Mouse (Mus musculus) MEL (cell line): Measurements from ENCODE around the gene Sgk2. TPM values are rescaled to one million over a fixed set of nuclear protein-coding genes. Genes with fewer than 3 reads are reported as not detected.

Experiments
- DNase-seq: peaks from one replicate; pipeline ENCODE4 v3.0.0; 2011; ENCODE audit warnings: low read depth, low spot score
- H3K27ac ChIP-seq: 2 replicates; pipeline ENCODE4 v1.5.1; 2012; ENCODE audit warnings: low read depth, mild to moderate bottlenecking, control low read depth, low read length, moderate library complexity; ENCODE audit not compliant: control insufficient read depth
- H3K27me3 ChIP-seq, 2 experiments: fragments of 150-350 bp in 1 of 2; sonication (generic) in 1 of 2; 2 replicates each; pipeline ENCODE4 v1.6.1; 2012; ENCODE audit warnings: low read length in 2 of 2, mild to moderate bottlenecking in 2 of 2, improper control_type of control experiment in 1 of 2, moderate library complexity in 1 of 2; ENCODE audit not compliant: insufficient read depth in 2 of 2, control insufficient read depth in 1 of 2
- H3K36me3 ChIP-seq, 2 experiments: 2 replicates each; pipeline ENCODE4 v1.6.1; 2012 to 2014; ENCODE audit warnings: low read length in 2 of 2, improper control_type of control experiment in 1 of 2, inconsistent platforms in 1 of 2, mild to moderate bottlenecking in 1 of 2; ENCODE audit not compliant: insufficient read depth in 2 of 2, control insufficient read depth in 1 of 2
- H3K4me1 ChIP-seq, 2 experiments: fragments of 150-350 bp in 1 of 2; sonication (generic) in 1 of 2; 2 replicates each; pipeline ENCODE4 v1.6.1; 2012; ENCODE audit warnings: low read length in 2 of 2, improper control_type of control experiment in 1 of 2, mild to moderate bottlenecking in 1 of 2; ENCODE audit not compliant: insufficient read depth in 2 of 2, control insufficient read depth in 1 of 2
- H3K4me3 ChIP-seq, 2 experiments: fragments of 150-350 bp in 1 of 2; sonication (generic) in 1 of 2; 2 replicates each; pipeline ENCODE4 v1.5.1; 2012; ENCODE audit warnings: low read depth in 2 of 2, low read length in 2 of 2, mild to moderate bottlenecking in 2 of 2, moderate library complexity in 2 of 2, control low read depth in 1 of 2, improper control_type of control experiment in 1 of 2; ENCODE audit not compliant: control insufficient read depth in 1 of 2, insufficient read depth in 1 of 2
- H3K79me2 ChIP-seq: 2 replicates; pipeline ENCODE4 v1.6.1; 2012; ENCODE audit warnings: mild to moderate bottlenecking, low read length, moderate library complexity; ENCODE audit not compliant: control insufficient read depth, poor library complexity, insufficient read depth
- H3K9ac ChIP-seq: 2 replicates; pipeline ENCODE4 v1.6.1; 2012; ENCODE audit warnings: low read depth, mild to moderate bottlenecking, control low read depth, low read length, moderate library complexity; ENCODE audit not compliant: control insufficient read depth, poor library complexity, severe bottlenecking
- H3K9me3 ChIP-seq: fragments of 150-350 bp; sonication (generic); replicated peaks from 2 replicates; pipeline ENCODE4 v1.6.1; 2012; ENCODE audit warnings: mild to moderate bottlenecking, low read length, improper control_type of control experiment, moderate library complexity; ENCODE audit not compliant: insufficient read depth
- BHLHE40 ChIP-seq: IDR thresholded peaks from 2 replicates; pipeline ENCODE4 v1.6.1; 2012; ENCODE audit warnings: low read depth, mild to moderate bottlenecking, inconsistent platforms, low read length, improper control_type of control experiment, borderline replicate concordance
- CHD1 ChIP-seq: IDR thresholded peaks from 2 replicates; pipeline ENCODE4 v1.6.1; 2012; ENCODE audit warnings: low read depth, mild to moderate bottlenecking, inconsistent platforms, low read length, improper control_type of control experiment
- CTCF ChIP-seq, 3 experiments: IDR thresholded peaks in 2 of 3; conservative IDR thresholded peaks in 1 of 3; 2 replicates each; pipeline ENCODE4 v1.5.1; 2011 to 2012; ENCODE audit warnings: low read length in 3 of 3, low read depth in 2 of 3, mild to moderate bottlenecking in 2 of 3, improper control_type of control experiment in 1 of 3, inconsistent platforms in 1 of 3, mixed read lengths in 1 of 3, moderate library complexity in 1 of 3; ENCODE audit not compliant: control insufficient read depth in 1 of 3, insufficient read depth in 1 of 3, poor library complexity in 1 of 3, severe bottlenecking in 1 of 3
- ELF1 ChIP-seq: IDR thresholded peaks from 2 replicates; pipeline ENCODE4 v1.6.1; 2014; ENCODE audit warnings: low read depth, mild to moderate bottlenecking, inconsistent platforms, low read length, improper control_type of control experiment, moderate library complexity
- EP300 ChIP-seq, 2 experiments: IDR thresholded peaks; 2 replicates each; pipeline ENCODE4 v1.6.1; 2011; ENCODE audit warnings: improper control_type of control experiment in 2 of 2, low read length in 2 of 2, low read depth in 1 of 2, mild to moderate bottlenecking in 1 of 2
- GABPA ChIP-seq: IDR thresholded peaks from 2 replicates; pipeline ENCODE4 v1.6.1; 2012; ENCODE audit warnings: low read depth, mild to moderate bottlenecking, inconsistent platforms, low read length, improper control_type of control experiment, moderate library complexity
- GATA1 ChIP-seq: IDR thresholded peaks from 2 replicates; pipeline ENCODE4 v1.6.1; 2011; ENCODE audit warnings: low read depth, low read length, improper control_type of control experiment
- JUND ChIP-seq: IDR thresholded peaks from 2 replicates; pipeline ENCODE4 v1.6.1; 2011; ENCODE audit warnings: low read depth, mild to moderate bottlenecking, improper control_type of control experiment, low read length
- KAT2A ChIP-seq: conservative IDR thresholded peaks from 2 replicates; pipeline ENCODE4 v1.6.1; 2012; ENCODE audit warnings: low read depth, low read length, improper control_type of control experiment, inconsistent platforms
- MAFK ChIP-seq: IDR thresholded peaks from 2 replicates; pipeline ENCODE4 v1.6.1; 2011; ENCODE audit warnings: low read depth, mild to moderate bottlenecking, low read length, improper control_type of control experiment, borderline replicate concordance
- MAX ChIP-seq: IDR thresholded peaks from 2 replicates; pipeline ENCODE4 v1.6.1; 2011; ENCODE audit warnings: low read length, improper control_type of control experiment
- MAZ ChIP-seq: IDR thresholded peaks from 2 replicates; pipeline ENCODE4 v1.6.1; 2012; ENCODE audit warnings: low read depth, mild to moderate bottlenecking, inconsistent platforms, low read length, improper control_type of control experiment
- MEF2A ChIP-seq: IDR thresholded peaks from 2 replicates; pipeline ENCODE4 v1.6.1; 2014; ENCODE audit warnings: low read depth, mild to moderate bottlenecking, inconsistent platforms, low read length, improper control_type of control experiment; ENCODE audit not compliant: poor library complexity, insufficient replicate concordance, severe bottlenecking; ENCODE audit errors: extremely low read depth
- MYB ChIP-seq: IDR thresholded peaks from 2 replicates; pipeline ENCODE4 v1.6.1; 2011; ENCODE audit warnings: mild to moderate bottlenecking, low read depth, low read length, improper control_type of control experiment
- NRF1 ChIP-seq: IDR thresholded peaks from 2 replicates; pipeline ENCODE4 v1.6.1; 2014; ENCODE audit warnings: low read depth, mild to moderate bottlenecking, inconsistent platforms, low read length, improper control_type of control experiment, moderate library complexity; ENCODE audit not compliant: poor library complexity, insufficient read depth, severe bottlenecking
- RAD21 ChIP-seq: IDR thresholded peaks from 2 replicates; pipeline ENCODE4 v1.6.1; 2011; ENCODE audit warnings: mild to moderate bottlenecking, low read depth, low read length, improper control_type of control experiment
- TBP ChIP-seq: IDR thresholded peaks from 2 replicates; pipeline ENCODE4 v1.8.0; 2011; ENCODE audit warnings: low read depth, low read length, improper control_type of control experiment
- UBTF ChIP-seq: IDR thresholded peaks from 2 replicates; pipeline ENCODE4 v1.6.1; 2012; ENCODE audit warnings: low read depth, mild to moderate bottlenecking, inconsistent platforms, low read length, improper control_type of control experiment, moderate library complexity, borderline replicate concordance; ENCODE audit not compliant: insufficient read depth
- USF1 ChIP-seq: IDR thresholded peaks from 2 replicates; pipeline ENCODE4 v1.6.1; 2014; ENCODE audit warnings: low read depth, mild to moderate bottlenecking, inconsistent platforms, low read length, improper control_type of control experiment, moderate library complexity
- USF2 ChIP-seq, 2 experiments: IDR thresholded peaks; 2 replicates each; pipeline ENCODE4 v1.6.1; 2011 to 2012; ENCODE audit warnings: improper control_type of control experiment in 2 of 2, low read length in 2 of 2, borderline replicate concordance in 1 of 2, inconsistent platforms in 1 of 2, low read depth in 1 of 2, mild to moderate bottlenecking in 1 of 2; ENCODE audit not compliant: insufficient read depth in 1 of 2
- ZC3H11A ChIP-seq: IDR thresholded peaks from 2 replicates; pipeline ENCODE4 v1.6.1; 2012; ENCODE audit warnings: low read depth, mild to moderate bottlenecking, inconsistent platforms, low read length, improper control_type of control experiment
- ZKSCAN1 ChIP-seq: IDR thresholded peaks from 2 replicates; pipeline ENCODE4 v1.6.1; 2012; ENCODE audit warnings: low read depth, mild to moderate bottlenecking, inconsistent platforms, low read length, improper control_type of control experiment, moderate library complexity
- ZNF384 ChIP-seq: IDR thresholded peaks from 2 replicates; pipeline ENCODE4 v1.6.1; 2012; ENCODE audit warnings: low read depth, mild to moderate bottlenecking, inconsistent platforms, low read length, improper control_type of control experiment
- polyA plus RNA-seq, 2 experiments: library from polyadenylated mRNA; stranded (reverse) in 1 of 2; unstranded in 1 of 2; fragments of >175 nt in 1 of 2; fragments of >200 nt in 1 of 2; gene quantifications; 2 replicates each; pipeline versions ENCODE4 v1.2.1 to v1.2.4; 2012; ENCODE audit warnings: low replicate concordance in 2 of 2, low read depth in 1 of 2; ENCODE audit not compliant: insufficient read length in 2 of 2, insufficient read depth in 1 of 2, missing spikeins in 1 of 2
- total RNA-seq: library from RNA; depleted of rRNA; stranded (reverse); fragments of 300-350 nt; gene quantifications from 2 replicates; pipeline ENCODE4 v1.2.3, GENCODE M21; 2012; rRNA removed

Gene Sgk2
- not detected in 2 replicates for total RNA-seq
- not detected for polyA plus RNA-seq

DNA sequence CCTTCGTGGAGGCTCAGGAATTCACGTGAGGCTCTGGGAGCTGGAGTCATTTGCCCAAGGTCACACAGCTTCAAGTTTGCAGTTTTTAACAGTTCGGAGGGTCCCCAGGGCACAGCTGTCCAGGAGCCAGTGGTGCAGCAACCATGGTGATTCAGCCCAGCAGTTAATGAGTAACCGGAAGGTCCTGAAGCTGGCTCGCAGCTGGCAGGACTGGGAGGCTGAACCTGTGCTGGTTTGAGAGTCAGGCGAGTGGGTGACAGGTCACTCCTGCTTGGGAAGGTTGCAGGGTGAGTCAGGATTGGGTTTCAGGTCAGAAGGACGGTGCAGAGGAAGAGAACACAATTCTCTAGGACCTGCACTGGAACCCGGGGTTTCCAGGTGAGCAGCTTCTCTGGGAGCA lies at the start of gene Sgk2:
Gene Sgk2 (plus strand): TSS at position 113 of the 400 bp plus-strand sequence.
- no peak for DNase-seq
- Histone ChIP-seq H3K4me3 (no peak within 1 kb of the TSS), H3K36me3 (no peaks in the 10 kb centered on the region)

DNA sequence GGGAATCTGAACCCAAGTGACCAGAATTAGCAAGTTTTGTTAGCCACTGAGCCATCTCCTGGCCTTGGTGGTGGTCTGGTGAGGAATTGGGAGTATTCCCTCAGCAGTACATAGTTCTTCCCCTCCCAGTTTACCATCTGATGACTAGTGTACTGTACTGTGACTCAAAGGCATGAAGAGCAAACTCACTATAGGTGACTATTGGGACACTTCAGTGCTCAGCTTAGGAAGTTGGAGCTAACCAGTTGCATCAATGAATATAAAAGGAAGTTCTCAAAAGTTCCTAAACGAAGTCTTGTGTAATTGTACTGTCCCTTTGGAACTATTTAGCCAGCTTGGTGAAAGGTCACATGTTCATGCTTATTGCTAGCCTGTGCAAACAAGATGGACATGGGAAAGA lies 47.6 kb upstream of the Sgk2 start:
- Histone ChIP-seq H3K27ac (no peak overlapping the region), H3K9ac (no peak overlapping the region), H3K9me3 (no peaks in the 10 kb centered on the region), H3K4me3 (no peak overlapping the region), H3K79me2 (no peaks in the 10 kb centered on the region), H3K27me3 (no peaks in the 10 kb centered on the region), H3K36me3 (peaks cover 17 to 31% of the 10 kb centered on the region in 2 experiments), H3K4me1 (peaks cover 0 to 2% of the 10 kb centered on the region in 2 experiments; a peak in 1 of 4 replicates)
- TF ChIP-seq CTCF (IDR thresholded peaks at IDR 0.05 in 2 of 3, conservative IDR thresholded peaks at IDR 0.05 in 1 of 3; ENCODE audit: control insufficient read depth in 1 of 3, insufficient read depth in 1 of 3, low read depth in 2 of 3, low read length in 3 of 3, poor library complexity in 1 of 3, severe bottlenecking in 1 of 3) (no peak), JUND (no peak), MAFK (no peak), KAT2A (no peak), ZKSCAN1 (no peak), MYB (no peak), MEF2A (no peak), BHLHE40 (no peak), NRF1 (no peak), ELF1 (no peak)
- peak; percentile 36 for DNase-seq

More for the DNA sequence above, at the start of gene Sgk2:
- Histone ChIP-seq H3K9me3 (no peaks in the 10 kb centered on the region), H3K9ac (no peak within 1 kb of the TSS), H3K27me3 (peaks cover 3 to 5% of the 10 kb centered on the region in 2 experiments; a peak in 3 of 4 replicates), H3K27ac (no peak within 1 kb of the TSS), H3K79me2 (no peaks in the 10 kb centered on the region), H3K4me1 (no peaks in the 10 kb centered on the region)
- TF ChIP-seq MAZ: no peak
- TF ChIP-seq GABPA: no peak
- no peak for TF ChIP-seq MYB
- TF ChIP-seq ELF1: no peak
- no peak for TF ChIP-seq CHD1
- no peak for TF ChIP-seq TBP
- TF ChIP-seq UBTF: no peak
- TF ChIP-seq KAT2A: no peak
- no peak for TF ChIP-seq NRF1
- TF ChIP-seq CTCF (IDR thresholded peaks at IDR 0.05 in 2 of 3, conservative IDR thresholded peaks at IDR 0.05 in 1 of 3; ENCODE audit: control insufficient read depth in 1 of 3, insufficient read depth in 1 of 3, low read depth in 2 of 3, low read length in 3 of 3, poor library complexity in 1 of 3, severe bottlenecking in 1 of 3): no peak
- no peak for TF ChIP-seq RAD21
- TF ChIP-seq ZNF384: no peak
- no peak for TF ChIP-seq MAX
- TF ChIP-seq ZC3H11A: no peak
- no peak for TF ChIP-seq USF2 (IDR thresholded peaks at IDR 0.05; ENCODE audit: borderline replicate concordance in 1 of 2, insufficient read depth in 1 of 2, low read depth in 1 of 2, low read length in 2 of 2)
- TF ChIP-seq GATA1: no peak
- TF ChIP-seq EP300 (IDR thresholded peaks at IDR 0.05; ENCODE audit: low read depth in 1 of 2, low read length in 2 of 2): no peak
- no peak for TF ChIP-seq USF1
- no peak for TF ChIP-seq JUND
- TF ChIP-seq, all 39 proteins: peak for 0
